Mouse (Mus musculus) liver, embryonic 14.5 days (tissue): ENCODE measurements around the gene Gtf2b.

Experiments used
- CTCF ChIP-seq: IDR thresholded peaks from 2 replicates; pipeline ENCODE4 v1.5.1; 2016; ENCODE audit warnings: antibody characterized with exemption, low read depth, control low read depth
- EP300 ChIP-seq: IDR thresholded peaks from 2 replicates; pipeline ENCODE4 v1.6.1; 2016; ENCODE audit warnings: antibody characterized with exemption, low read depth

DNA sequence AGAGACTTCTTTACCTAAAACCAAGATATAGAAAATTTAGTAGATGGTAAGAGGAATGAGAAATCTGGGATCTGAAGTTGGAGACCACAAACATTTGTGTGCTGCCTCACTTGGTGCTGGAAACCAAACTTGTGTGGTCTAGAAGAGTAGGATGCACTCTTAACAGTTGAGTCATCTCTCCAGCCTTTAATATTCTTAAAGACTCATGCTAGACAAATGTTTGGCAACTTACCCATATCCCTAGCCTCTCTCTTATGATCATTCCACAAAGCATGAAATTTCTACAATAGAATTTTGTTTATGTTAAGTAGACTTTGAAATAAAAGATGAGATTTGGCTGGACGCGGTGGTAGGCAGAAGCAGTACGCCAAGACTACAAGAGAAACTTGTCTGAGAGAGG is 52.7 kb downstream of the Gtf2b start:
- TF ChIP-seq CTCF (no peak), EP300 (no peak)
